Mouse (Mus musculus): ENCODE results near the gene Prdx6.
A peak's percentile ranks its signal among the peaks of the same experiment; 100 is the strongest.
"Not testable (repeated sequence)": the region's sequence is repeated elsewhere in the genome, so short reads cannot be mapped to it uniquely, and the experiment has no call there.

Prdx6 gene

GRCm38 (mm10) chr1:161251417-161252265, 622 bp upstream of the Prdx6 start:
- no peak for DNase-seq (ENCODE audit: low read depth, low spot score)

DNA sequence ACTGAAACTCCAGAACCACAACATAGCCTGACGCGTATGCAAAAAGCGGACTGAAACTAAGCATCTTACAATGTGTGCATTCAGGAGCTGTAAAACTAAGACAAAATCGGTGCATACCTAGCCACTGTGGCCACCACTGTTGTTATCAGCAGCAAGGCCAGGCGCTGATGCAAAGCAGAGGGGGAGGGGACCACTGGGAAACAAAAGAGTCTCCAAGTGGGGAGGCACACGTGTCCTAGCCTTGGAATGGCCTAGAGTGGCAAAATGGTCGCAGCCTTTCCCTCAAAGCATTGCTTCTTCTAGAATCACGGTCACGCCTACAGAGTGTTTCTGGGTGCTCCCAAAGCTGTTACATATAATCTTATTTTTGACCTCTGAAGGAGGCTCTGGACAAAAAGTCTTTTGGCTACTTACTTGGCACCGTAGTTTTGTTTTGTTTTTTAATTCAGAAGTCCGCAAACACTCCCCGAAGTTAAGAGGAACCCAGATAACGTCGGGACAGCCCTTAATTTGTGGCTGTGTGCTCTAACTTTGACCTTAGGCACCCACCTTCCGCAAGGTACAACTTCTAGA, 902 bp downstream of the Prdx6 start:
- no peak for DNase-seq (ENCODE audit: low read depth, low spot score)

- DNase-seq (ENCODE audit: low read depth, low spot score) = no peak
These were observed 1.6 kb downstream of the Prdx6 start for GRCm38 (mm10) chr1:161249442-161249841.

DNA sequence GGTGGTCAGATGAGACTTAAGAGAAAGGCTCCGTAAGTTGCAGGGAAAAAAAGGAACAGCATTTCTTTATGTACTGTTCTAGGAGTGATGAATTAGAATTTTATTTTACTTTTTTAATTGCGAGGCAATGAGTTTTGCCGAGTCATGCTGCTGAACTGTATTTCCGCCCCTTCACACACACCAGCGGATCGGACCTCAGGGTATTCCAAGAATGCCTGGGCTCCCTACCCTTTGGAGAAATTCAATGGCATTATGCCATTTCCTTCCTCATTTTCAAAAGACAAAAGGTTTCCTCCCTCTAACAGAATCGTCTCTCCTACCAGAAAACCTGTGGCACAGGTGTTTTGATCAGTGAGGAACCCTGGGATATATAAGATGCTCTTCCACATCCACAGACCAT, 2.3 kb downstream of the Prdx6 start:
- no peak for DNase-seq (ENCODE audit: low read depth, low spot score)

- no peak for DNase-seq (ENCODE audit: low read depth, low spot score)
These were observed 3.1 kb downstream of the Prdx6 start for GRCm38 (mm10) chr1:161247643-161248580.

GRCm38 (mm10) chr1:161247176-161247575, 3.8 kb downstream of the Prdx6 start:
- no peak for DNase-seq (ENCODE audit: low read depth, low spot score)

DNA sequence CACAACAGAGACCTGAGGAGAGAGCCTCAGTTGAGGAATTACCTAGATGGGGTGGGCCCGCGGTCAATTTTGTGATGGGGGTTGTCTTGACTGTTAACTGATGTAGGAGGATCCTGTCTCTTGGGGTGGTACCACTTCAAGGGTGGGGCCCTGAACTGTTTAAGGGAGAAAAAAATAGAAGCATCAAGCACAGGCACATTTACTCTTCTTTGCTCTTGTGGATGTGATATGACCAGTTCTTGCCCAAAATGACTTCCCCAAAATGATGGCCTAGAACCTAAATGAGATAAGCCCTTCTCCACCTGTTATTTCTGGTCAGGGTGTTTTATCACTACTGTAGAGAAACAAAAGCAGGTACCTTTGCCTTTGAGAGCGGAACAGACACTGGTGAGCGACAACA, 13.3 kb downstream of the Prdx6 start:
- no peak for DNase-seq (ENCODE audit: low read depth, low spot score)

GRCm38 (mm10) chr1:161237339-161237738, 13.7 kb downstream of the Prdx6 start:
- DNase-seq (ENCODE audit: low read depth, low spot score) = no peak

DNA sequence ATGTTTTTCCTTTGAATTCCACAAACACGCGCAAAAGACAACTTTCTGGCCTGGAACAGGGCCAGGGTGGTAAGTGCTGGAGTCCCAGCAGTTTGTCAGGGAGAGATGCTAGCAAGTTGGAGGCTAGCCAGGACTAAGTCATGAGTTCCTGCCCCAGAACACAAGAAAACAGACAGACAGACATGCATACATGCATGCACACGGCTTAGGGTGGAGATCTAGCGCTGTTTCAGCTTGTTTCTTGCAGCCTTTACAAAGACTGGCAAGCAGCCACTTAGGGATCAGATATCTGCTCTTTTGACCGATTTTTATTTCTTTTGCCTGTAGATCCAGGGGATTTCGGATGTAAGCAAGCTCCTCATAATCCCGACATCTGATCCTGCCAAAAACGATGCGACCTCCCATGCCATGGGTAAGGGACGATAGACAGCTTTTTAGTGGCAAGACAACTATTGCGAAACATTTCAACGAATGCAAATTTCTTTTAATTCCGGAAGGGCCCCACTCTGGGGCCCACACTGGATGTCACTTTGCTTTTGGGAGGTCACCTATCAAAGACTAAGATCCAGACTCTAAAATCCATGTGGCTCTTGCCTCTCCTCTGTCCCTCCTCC, 17.7 kb downstream of the Prdx6 start:
- no peak for DNase-seq (ENCODE audit: low read depth, low spot score)

DNA sequence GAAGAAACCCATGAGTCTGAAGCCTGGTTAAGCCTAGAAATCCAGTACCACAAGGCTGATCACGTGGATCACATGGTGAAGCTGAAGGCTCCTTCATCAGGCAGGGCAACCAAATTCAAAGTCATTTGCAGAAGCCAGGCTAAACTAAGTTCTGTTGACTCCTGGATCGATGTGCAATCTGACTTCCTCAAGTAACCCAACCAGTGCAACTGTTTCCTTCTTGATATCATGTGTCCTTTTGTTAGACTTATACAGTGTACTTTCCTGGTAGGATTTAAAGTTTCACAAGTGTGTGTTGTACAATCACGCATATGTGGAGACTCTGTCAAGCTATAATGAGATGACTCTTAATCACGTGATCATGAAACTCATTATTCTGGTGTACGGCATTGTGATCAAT, 18.8 kb downstream of the Prdx6 start:
- DNase-seq (ENCODE audit: low read depth, low spot score) = no peak

DNA sequence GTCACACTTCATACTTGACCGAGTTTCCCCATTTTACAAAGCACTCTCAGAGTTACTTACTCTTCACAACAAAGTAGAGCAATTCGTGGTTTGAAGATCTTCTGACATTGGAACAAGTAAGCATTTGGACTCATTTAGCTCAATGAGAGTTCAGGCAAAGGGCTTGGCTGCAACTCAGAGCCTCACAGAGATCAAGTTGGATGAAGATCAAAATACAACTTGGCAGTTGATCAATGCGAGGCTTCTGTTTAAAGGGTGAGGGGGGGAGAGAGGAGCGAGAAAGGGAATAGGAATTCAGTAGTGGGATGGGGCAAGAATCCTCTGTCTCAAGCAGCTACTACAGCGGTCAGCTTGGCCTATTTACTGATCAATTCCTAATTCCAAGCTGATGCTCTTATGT, 26.2 kb downstream of the Prdx6 start:
- DNase-seq (ENCODE audit: low read depth, low spot score) = peak; percentile 14

DNA sequence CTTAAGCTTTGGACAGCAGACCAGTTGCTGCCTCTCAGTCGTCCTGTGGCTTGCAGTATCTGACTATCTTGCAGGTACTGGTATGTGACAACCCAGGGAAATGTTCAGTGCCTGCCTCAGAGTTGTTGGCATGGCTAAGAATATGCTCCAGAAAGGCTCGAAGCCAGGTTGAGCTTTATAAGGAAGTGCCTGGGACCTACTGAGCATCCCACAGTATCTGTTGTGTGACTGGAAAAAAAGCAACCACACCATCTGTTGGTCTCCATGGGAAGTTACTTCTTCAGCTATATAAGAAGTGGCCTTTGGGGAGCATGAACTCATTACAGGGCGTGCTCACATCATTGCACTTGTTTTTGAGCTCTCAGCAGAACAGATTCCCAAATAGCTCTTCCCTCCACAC, 31.2 kb downstream of the Prdx6 start:
- no peak for DNase-seq (ENCODE audit: low read depth, low spot score)

- no peak for DNase-seq (ENCODE audit: low read depth, low spot score)
These were observed 36.6 kb downstream of the Prdx6 start for GRCm38 (mm10) chr1:161214465-161214864.

- no peak for DNase-seq (ENCODE audit: low read depth, low spot score)
These were observed 51.2 kb downstream of the Prdx6 start for GRCm38 (mm10) chr1:161199856-161200255.

DNA sequence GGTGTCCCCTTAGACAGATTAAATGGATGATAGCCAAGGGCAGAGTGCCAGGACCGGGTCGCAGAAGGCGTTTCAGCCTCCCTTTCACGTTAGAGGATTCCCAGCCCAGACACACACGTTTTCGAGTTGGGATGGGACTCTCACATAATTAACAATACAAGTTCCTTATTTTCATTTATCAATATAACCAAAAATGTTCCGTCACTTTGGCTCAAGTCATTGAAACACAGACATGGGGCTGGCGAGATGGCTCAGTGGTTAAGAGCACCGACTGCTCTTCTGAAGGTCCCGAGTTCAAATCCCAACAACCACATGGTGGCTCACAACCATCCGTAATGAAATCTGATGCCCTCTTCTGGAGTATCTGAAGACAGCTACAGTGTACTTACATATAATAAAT, 54.7 kb downstream of the Prdx6 start:
- DNase-seq (ENCODE audit: low read depth, low spot score) = not testable (repeated sequence)

DNA sequence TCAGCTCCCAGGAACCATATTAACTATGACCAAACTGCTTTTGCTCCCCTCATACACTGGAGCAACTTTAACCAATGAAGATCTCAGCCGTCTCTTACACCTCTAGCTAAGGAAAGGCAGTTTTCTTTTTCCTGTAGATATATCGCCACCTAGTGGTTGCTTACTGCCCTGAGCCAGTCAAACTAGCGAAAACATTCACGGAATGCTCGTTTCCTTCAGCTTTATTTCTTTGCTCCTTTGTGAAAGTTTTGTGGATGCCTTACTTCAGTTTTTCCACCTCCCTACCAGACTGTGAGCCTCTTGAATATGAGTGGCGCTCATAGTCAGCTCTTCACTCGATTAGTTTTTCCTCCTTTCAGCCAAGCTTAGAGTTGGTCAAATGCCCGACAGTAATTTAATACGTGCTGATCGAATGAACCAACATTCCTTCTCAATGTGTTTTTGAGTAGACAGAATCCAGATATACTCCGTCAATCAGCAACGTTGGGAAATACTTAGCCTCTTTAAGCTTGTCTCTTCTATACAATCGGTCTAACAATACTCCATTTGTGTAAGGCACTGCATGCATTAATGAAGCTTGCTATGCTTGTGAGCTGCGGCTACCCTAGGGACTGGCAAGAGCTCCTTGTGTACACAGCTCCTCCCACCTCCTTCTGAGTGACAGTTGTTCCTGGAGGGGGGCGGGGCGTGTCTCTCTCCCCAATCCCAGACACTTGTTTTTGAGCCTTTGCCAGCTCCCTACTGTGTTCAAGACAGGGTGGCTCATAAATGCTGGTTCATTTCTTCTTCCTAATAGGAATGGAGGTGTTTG, 55.3 kb downstream of the Prdx6 start:
- DNase-seq (ENCODE audit: low read depth, low spot score) = peak; percentile 56

- no peak for DNase-seq (ENCODE audit: low read depth, low spot score)
These were observed 60.6 kb downstream of the Prdx6 start for GRCm38 (mm10) chr1:161190253-161190910.

Data from retina, postnatal 7 days (tissue).